Mouse (Mus musculus) kidney, adult 2 months (tissue): ENCODE results near the gene Dpt.

Experiments
- CTCF ChIP-seq: fragments of 200-500 bp; conservative IDR thresholded peaks from 2 replicates; pipeline ENCODE4 v1.5.1; 2011; ENCODE audit warnings: low read depth, mild to moderate bottlenecking, control low read depth, low read length, moderate library complexity, mixed read lengths; ENCODE audit not compliant: insufficient read depth, insufficient read length
- POLR2A ChIP-seq: fragments of 200-500 bp; IDR thresholded peaks from one replicate; pipeline ENCODE4 v1.6.1; 2011; ENCODE audit warnings: low read depth, low read length, control low read depth

- TF ChIP-seq CTCF (0 out of 2 replicates have a peak, but pooled peaks have one; percentile 6), POLR2A (no peak)
These were observed 8.7 kb upstream of the Dpt start for GRCm38 (mm10) chr1:164787771-164788170.
